Mouse (Mus musculus) kidney, postnatal 4 days (tissue): Measurements from ENCODE around the gene Bend4.
A peak's percentile ranks its signal among the peaks of the same experiment; 100 is the strongest.

Experiments
- DNase-seq, 2 experiments: peaks; one replicate each; pipeline ENCODE4 v3.0.0; 2021; ENCODE audit warnings: mixed read lengths in 2 of 2

The Bend4 gene

DNA sequence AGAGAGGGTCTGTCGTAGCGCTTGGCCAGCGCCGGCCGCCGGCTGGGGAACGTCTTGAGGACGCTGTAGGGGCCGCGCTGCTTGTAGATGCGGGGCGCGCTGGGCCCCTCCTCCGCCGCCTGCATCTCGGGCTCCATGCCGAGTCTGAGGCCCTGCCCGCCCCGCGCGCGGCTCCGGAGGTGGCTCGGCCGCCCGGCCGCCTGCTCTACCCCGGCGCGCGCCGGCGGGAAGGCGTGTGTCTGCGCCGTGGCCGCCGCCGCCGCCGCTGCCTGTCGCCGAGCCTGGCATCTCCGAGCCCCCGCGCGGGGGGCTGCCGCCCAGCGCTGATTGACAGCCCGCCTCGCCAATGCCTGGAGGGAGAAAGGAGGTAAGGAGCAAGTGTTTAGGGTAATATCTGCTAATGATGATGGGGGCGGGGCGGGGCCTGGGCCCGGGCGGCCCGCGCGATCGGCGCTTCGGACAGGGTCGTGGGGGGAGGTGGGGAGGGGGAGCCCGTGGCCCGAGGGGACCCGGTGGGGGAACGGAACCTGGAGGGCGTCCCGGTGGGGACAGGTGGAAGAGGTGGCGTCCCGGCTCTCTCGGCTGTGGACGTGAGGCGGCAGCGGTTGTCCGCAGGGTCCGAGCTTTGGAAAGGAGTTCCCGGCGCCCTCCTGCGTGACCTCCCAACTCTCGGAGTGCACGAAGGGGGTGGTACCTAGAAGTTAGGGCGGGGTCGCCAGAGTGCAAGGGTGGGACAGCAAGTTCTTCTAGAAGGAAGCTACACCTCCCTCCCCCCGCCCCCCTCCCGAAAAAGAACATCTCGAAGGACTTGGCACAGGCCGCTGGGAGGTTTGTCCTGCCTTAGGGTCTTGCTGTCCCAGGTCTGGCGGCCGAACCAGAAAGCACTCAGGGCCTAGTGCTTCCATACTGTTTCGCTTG, at the start of gene Bend4:
Gene Bend4 (minus strand): TSS at position 868 of the 918 bp plus-strand sequence.
- DNase-seq, result peak; percentile 85 to 91

DNA sequence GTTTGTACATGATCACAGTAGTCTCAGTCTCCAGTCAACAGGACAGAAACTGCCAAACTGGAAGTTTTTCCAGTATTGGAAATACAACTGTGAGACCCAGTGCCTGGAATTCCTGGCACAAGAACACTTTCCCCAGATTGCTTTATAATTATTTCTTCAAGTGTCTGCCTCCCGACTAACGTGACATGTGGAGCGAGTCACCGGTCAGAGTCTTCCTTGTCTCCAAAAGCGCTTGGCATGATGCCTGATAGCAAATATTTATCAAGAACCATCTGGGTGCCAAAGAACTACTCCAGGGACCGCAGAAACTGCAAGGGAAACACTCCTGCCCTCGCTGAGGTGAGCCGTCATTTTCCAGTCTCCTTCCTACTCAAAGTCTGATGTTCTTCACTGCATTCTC, 45.6 kb upstream of the Bend4 start:
- no peak for DNase-seq

DNA sequence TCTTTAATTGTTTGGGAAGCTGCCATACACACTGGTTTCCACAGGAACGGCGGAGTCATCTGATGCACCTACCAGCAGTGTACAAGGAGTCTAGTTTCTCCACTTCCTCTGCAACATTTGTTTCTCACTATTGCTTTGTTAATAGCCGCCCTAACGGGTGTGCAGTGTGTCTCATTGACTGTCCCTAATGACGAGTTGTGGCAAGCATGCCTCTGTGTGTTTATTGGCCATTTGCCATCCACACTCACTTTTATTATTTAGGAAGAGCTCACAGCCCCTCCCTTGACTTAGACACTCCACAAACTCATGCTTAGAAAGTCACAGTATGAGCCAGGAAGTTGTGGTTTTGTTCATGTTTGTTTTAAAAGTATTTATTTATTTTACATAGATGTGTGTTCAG, 45.0 kb upstream of the Bend4 start:
- DNase-seq, result no peak

- DNase-seq, result no peak
Measured at GRCm38 (mm10) chr5:67466866-67467530, 38.9 kb upstream of the Bend4 start.

GRCm38 (mm10) chr5:67464899-67465298, 36.8 kb upstream of the Bend4 start:
- DNase-seq, result no peak

GRCm38 (mm10) chr5:67463636-67464035, 35.5 kb upstream of the Bend4 start:
- no peak for DNase-seq

DNA sequence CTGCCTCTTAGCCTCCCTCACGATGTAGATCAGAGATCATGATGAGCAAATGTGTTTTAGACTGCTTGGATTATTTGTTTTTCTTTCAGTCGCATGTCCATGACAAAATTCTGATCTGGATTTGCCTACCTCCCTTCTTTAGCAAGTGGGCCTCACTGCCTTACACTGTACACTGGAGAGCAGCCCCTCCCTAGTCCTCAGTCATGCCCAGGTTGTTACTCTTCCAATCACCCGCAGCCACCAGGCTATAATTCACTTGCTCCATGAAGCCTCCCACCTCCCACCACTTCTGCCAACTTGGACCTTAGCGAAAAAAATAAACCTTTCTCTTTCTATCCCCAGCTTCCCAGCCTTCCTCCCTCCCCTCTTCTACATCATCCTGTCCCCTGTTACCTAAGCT, 34.2 kb upstream of the Bend4 start:
- DNase-seq, result no peak

- no peak for DNase-seq
Measured at GRCm38 (mm10) chr5:67456841-67457240, 28.7 kb upstream of the Bend4 start.

DNA sequence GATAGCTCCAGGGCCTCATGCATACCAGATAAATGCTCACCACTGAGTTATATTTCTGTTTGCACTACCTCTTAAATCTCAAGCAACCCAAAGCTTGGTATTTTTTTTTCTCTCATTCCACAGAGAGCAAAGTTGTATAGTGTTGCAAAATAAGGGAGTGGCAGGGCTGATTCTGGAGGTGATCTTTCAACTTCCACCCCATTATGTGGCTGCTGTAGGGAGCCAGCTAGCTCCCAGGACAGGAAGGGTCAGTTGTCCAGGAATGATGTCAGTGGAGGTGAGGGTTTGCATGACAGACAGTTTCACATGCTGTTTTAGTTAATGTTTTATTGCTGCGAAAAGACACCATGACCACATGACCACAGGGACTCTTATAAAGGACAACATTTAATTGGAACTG, 26.2 kb upstream of the Bend4 start:
- no peak for DNase-seq

DNA sequence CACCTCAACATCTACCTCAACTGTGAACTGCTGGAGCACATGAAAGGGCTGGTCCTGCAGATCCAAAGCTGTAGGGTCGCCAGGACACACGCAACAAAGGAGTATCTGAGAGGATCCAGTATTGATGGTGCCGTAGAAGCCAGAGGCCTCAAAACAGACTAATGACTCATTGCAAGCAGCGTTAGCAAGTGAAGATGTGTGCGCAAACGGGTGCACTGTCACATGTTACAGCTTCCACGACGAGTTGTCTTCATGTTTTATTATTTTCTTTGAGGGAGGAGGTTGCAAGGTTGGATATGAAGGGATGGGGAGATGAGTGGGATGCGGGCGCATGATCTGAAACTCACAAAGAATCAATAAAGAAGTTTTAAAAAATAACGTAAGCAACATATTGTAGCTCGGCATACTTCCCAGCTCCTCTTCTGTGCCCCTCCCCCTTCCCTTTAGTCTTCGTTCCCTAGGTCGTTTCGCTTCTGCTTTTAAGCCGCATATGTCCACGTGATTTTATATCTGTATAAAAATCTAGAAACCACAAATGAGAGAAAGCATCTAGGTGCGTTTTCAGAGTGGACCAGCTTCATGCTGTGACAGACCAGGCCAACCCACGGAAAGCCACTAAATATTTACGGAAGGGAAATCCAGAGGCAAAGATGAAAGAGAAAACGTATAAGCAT, 22.0 kb upstream of the Bend4 start:
- no peak for DNase-seq

- peak in 1 of 2 experiments; percentile 8 for DNase-seq
Measured at GRCm38 (mm10) chr5:67446526-67446925, 18.4 kb upstream of the Bend4 start.

GRCm38 (mm10) chr5:67444217-67445050, 16.3 kb upstream of the Bend4 start:
- no peak for DNase-seq

DNA sequence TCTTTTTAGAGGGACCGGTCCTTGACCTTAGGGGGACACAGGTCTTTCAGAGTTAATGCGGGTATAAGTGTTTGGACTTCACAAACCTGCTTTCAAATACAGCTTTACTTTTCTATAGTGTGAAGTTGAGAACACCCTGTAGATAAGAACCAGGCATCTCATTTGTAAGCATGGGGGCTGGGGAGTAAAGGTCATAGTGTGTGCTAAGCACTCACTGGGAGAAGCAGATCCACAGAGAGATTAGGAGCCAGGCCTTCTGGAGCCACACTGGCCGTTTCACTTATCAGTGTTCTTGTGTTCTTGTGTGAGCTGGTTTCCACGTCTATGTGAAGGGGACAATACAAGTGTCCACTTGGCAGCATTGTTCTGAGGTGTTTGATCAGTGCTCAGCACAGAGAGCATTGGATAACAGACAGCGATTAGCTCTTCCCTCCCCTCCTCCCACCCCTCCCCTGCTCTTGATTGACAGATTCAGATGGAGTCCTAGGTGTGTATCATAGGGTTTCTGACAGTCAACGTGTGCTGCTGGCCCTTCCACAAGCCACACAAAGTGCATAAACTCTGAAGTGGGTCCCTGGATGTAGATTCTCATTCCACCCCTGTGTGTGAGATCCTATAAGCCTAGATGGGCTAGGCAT, 14.8 kb upstream of the Bend4 start:
- DNase-seq, result no peak

- no peak for DNase-seq
Measured at GRCm38 (mm10) chr5:67440563-67440962, 12.5 kb upstream of the Bend4 start.

- DNase-seq, result peak; percentile 15 to 51
Measured at GRCm38 (mm10) chr5:67437403-67437802, 9.3 kb upstream of the Bend4 start.

DNA sequence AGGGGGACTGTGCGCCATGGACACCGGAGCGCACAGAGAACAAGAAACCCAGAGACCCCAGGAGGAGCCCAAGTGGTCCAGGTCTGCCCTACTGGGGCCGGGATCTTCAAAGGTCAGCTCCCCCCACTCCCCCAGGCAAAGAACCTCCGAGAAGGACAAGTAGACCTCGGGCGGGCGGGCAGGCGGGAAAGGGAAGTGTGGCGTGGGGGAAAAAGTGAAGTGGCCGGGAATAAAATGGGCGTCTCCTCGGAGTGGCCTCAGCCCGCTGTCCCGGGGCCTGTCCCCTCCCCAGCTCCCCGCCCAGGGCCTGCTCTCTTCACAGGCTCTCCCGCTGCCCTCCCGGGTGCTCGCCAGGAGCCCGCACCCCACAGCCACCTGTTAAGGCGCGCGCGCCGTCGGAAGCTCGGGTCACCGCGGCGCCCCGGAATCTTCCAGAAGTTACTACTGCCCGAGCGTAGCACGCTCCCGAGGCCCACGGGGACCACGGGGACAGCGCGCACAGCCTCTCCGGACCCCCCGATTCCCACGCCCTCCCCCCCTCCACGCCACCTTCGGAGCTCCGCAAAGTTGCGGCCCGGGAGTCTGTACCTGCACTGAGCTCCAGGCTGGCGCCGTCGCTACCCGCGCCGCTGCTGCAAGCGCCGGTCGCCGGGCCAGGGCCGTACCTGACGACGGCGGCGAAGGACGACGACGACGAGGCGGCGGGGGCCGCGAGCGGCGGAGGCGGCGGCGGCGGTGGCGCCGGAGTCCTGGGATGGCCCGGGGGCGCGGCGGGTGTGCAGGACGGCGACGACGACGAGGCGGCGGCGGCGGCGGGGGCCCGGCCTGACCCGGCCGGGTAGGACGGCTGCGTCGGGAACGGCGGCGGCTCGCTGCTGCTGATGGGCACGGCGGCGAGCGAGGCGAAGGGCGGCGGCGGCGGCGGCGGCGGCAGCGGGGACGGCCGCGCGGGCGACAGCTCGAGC, 1.4 kb downstream of the Bend4 start:
- peak; percentile 27 to 47 for DNase-seq

- DNase-seq, result peak in 1 of 2 experiments; percentile 12
Measured at GRCm38 (mm10) chr5:67426011-67426410, 2.1 kb downstream of the Bend4 start.

DNA sequence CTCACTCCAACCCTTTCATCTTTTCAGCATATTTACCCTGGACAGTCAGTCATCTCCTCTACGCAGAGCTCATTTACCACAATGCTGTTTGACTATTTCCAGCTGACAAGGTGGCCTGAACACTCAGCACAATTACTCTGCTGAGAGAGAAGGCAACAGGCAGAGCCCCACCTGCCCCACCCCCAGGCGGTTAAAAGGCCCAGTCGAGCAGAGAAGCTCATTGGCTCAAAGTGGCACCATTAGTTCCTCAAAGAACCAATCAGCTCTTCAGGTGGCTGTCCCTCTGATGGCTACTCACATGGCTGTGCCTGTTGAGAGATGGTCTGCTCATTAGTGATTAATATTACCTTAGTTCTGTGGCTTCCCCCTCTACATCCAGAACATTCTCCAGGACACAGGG, 3.5 kb downstream of the Bend4 start:
- DNase-seq, result peak in 1 of 2 experiments; percentile 26

- no peak for DNase-seq
Measured at GRCm38 (mm10) chr5:67423963-67424362, 4.1 kb downstream of the Bend4 start.

GRCm38 (mm10) chr5:67423326-67423725, 4.8 kb downstream of the Bend4 start:
- no peak for DNase-seq

- no peak for DNase-seq
Measured at GRCm38 (mm10) chr5:67419407-67419806, 8.7 kb downstream of the Bend4 start.
